Mouse (Mus musculus) MEL (cell line): ENCODE measurements around the gene Ckmt1.

Experiments used
- BHLHE40 ChIP-seq: IDR thresholded peaks from 2 replicates; pipeline ENCODE4 v1.6.1; 2012; ENCODE audit warnings: low read depth, mild to moderate bottlenecking, inconsistent platforms, low read length, improper control_type of control experiment, borderline replicate concordance
- CHD2 ChIP-seq: IDR thresholded peaks from 2 replicates; pipeline ENCODE4 v1.6.1; 2011; ENCODE audit warnings: low read length, improper control_type of control experiment
- CTCF ChIP-seq, 3 experiments: IDR thresholded peaks in 2 of 3; conservative IDR thresholded peaks in 1 of 3; 2 replicates each; pipeline ENCODE4 v1.5.1; 2011 to 2012; ENCODE audit warnings: low read length in 3 of 3, low read depth in 2 of 3, mild to moderate bottlenecking in 2 of 3, improper control_type of control experiment in 1 of 3, inconsistent platforms in 1 of 3, mixed read lengths in 1 of 3, moderate library complexity in 1 of 3; ENCODE audit not compliant: control insufficient read depth in 1 of 3, insufficient read depth in 1 of 3, poor library complexity in 1 of 3, severe bottlenecking in 1 of 3
- EP300 ChIP-seq, 2 experiments: IDR thresholded peaks; 2 replicates each; pipeline ENCODE4 v1.6.1; 2011; ENCODE audit warnings: improper control_type of control experiment in 2 of 2, low read length in 2 of 2, low read depth in 1 of 2, mild to moderate bottlenecking in 1 of 2
- ETS1 ChIP-seq: IDR thresholded peaks from 2 replicates; pipeline ENCODE4 v1.6.1; 2012; ENCODE audit warnings: low read depth, mild to moderate bottlenecking, inconsistent platforms, low read length, improper control_type of control experiment, moderate library complexity
- HCFC1 ChIP-seq: IDR thresholded peaks from 2 replicates; pipeline ENCODE4 v1.6.1; 2012; ENCODE audit warnings: low read depth, mild to moderate bottlenecking, inconsistent platforms, low read length, improper control_type of control experiment, moderate library complexity
- NELFE ChIP-seq: IDR thresholded peaks from 2 replicates; pipeline ENCODE4 v1.6.1; 2011; ENCODE audit warnings: low read depth, low read length, improper control_type of control experiment
- POLR2AphosphoS2 ChIP-seq: IDR thresholded peaks from 2 replicates; pipeline ENCODE4 v1.6.1; 2011; ENCODE audit warnings: low read length, improper control_type of control experiment
- SMC3 ChIP-seq: IDR thresholded peaks from 2 replicates; pipeline ENCODE4 v1.6.1; 2011; ENCODE audit warnings: low read depth, low read length, improper control_type of control experiment
- TBP ChIP-seq: IDR thresholded peaks from 2 replicates; pipeline ENCODE4 v1.8.0; 2011; ENCODE audit warnings: low read depth, low read length, improper control_type of control experiment
- USF1 ChIP-seq: IDR thresholded peaks from 2 replicates; pipeline ENCODE4 v1.6.1; 2014; ENCODE audit warnings: low read depth, mild to moderate bottlenecking, inconsistent platforms, low read length, improper control_type of control experiment, moderate library complexity
- ZNF384 ChIP-seq: IDR thresholded peaks from 2 replicates; pipeline ENCODE4 v1.6.1; 2012; ENCODE audit warnings: low read depth, mild to moderate bottlenecking, inconsistent platforms, low read length, improper control_type of control experiment

- TF ChIP-seq NELFE (no peak), POLR2AphosphoS2 (no peak), BHLHE40 (no peak), CTCF (IDR thresholded peaks at IDR 0.05 in 2 of 3, conservative IDR thresholded peaks at IDR 0.05 in 1 of 3; ENCODE audit: control insufficient read depth in 1 of 3, insufficient read depth in 1 of 3, low read depth in 2 of 3, low read length in 3 of 3, poor library complexity in 1 of 3, severe bottlenecking in 1 of 3) (no peak), HCFC1 (no peak), EP300 (IDR thresholded peaks at IDR 0.05; ENCODE audit: low read depth in 1 of 2, low read length in 2 of 2) (no peak), ZNF384 (no peak), SMC3 (no peak), TBP (no peak), CHD2 (no peak), USF1 (no peak), ETS1 (no peak)
These were observed 3.1 kb upstream of the Ckmt1 start for GRCm38 (mm10) chr2:121354378-121354777.
